Mouse (Mus musculus) erythroblast, embryonic 14.5 days (primary cell): Measurements from ENCODE around the gene Serinc1.

ENCODE experiments used
- GATA1 ChIP-seq: IDR thresholded peaks from 2 replicates; pipeline ENCODE4 v1.6.1; 2012; ENCODE audit warnings: low read length, inconsistent platforms, mixed read lengths
- TAL1 ChIP-seq: IDR thresholded peaks from 3 replicates; pipeline ENCODE4 v1.6.1; 2012; ENCODE audit warnings: low read length, inconsistent platforms, mixed read lengths

DNA sequence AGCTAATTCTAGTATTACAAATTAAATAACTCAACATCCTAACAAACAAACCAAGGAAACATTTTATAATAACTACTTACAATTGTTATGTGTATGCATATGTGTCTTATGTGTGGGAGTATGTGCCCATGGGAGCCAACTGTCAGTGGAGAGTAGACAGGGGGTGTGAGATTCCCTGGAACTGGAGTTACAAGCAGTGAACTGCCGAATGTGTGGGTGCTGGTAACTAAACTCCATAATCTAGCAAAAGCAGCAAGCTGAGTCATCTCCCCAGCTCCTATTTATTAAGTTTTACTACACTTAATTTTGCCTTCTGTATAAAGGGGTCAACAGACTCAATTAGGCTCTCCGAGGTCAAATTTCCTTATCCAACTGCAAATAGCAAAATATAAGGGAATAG lies 1.3 kb downstream of the Serinc1 start:
- TF ChIP-seq TAL1 (no peak), GATA1 (no peak)
